Mouse (Mus musculus): ENCODE results near the gene Scn5a. TPM values are rescaled to one million over a fixed set of nuclear protein-coding genes. Genes with fewer than 3 reads are reported as not detected.

Gene Scn5a
- total RNA-seq, 2 experiments from 2014 or later: not detected

- no peak for ATAC-seq (replicated peaks; ENCODE audit: poor library complexity, severe bottlenecking)
Measured at GRCm38 (mm10) chr9:119514986-119515385, 63.8 kb downstream of the Scn5a start.

GRCm38 (mm10) chr9:119513816-119514215 lies 65.0 kb downstream of the Scn5a start:
- no peak for ATAC-seq (replicated peaks; ENCODE audit: poor library complexity, severe bottlenecking)

DNA sequence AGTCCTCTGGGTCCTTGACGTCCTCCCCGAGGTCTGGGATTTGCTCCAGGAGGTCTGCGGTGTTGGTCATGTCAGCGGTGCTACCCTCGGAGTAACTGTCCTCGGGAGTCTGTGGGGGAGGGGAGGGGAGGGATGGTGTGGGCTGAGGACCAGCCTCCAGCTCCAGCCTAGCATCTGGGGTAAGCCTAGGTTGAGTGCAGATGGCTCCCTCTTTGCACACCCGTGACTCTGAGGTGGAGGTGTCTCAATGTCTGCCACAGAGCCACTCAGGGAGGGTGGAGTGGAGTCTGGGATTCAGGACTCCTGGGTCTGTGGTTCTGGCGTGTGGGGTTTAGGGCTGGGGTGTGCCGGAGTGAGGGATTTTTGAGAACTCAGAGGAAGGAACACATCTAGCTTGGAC lies 65.8 kb downstream of the Scn5a start:
- ATAC-seq (replicated peaks; ENCODE audit: poor library complexity, severe bottlenecking): no peak

DNA sequence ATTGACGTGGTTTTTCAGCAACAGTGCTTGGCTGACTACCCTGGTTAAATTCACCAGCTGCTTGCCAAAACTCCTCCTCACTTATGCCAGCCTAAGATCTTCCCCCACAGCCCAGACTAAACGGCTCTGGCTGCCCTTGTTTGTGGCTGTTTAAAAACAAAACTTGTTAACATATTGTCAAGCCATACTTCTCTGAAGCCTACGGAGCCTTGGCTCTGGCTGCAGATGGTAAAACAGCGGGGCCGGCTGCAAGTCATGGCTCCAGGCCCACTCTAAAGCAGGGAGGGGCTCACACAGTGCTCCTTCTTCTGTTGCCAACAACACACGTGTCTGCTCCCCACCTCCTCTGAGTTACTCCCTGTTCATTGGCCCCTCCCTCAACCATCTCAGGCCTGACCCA lies 67.9 kb downstream of the Scn5a start:
- ATAC-seq (replicated peaks; ENCODE audit: poor library complexity, severe bottlenecking): no peak

DNA sequence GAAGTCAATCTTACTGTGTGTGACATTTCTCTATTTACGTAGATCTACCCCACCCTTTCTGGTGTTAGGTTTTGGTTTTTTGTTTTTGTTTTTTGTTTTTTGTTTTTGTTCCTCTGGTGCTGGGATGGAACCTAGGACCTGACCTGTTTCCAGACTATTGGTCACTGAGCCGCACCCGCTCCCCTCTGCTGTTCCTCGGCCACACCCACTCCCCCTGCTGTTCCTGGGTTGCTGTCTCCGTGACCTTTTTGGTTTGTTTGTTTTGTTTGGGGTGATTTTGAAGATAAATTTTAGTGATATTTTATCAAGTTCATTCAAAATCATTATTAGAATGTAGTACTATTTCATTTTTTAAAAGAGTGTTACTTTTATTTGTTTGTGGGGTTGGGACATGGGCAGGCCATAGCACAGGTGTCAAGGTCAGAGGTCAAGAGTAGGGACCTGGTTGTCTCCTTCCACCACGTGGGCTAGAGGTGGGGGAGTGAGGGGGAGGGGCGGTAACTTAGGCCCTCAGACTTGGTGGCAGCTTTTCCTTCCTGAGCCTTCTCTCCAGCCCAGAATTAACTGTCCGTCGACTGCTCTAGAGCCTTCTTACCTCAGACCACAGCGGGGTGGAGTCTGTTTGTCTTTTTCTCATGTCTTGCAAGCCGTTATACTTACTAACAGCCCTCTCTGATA lies 73.7 kb downstream of the Scn5a start:
- ATAC-seq (replicated peaks; ENCODE audit: poor library complexity, severe bottlenecking): no peak

- ATAC-seq (replicated peaks; ENCODE audit: poor library complexity, severe bottlenecking): no peak
Measured at GRCm38 (mm10) chr9:119503613-119504012, 75.2 kb downstream of the Scn5a start.

- ATAC-seq (replicated peaks; ENCODE audit: poor library complexity, severe bottlenecking): no peak
Measured at GRCm38 (mm10) chr9:119498885-119499284, 79.9 kb downstream of the Scn5a start.

DNA sequence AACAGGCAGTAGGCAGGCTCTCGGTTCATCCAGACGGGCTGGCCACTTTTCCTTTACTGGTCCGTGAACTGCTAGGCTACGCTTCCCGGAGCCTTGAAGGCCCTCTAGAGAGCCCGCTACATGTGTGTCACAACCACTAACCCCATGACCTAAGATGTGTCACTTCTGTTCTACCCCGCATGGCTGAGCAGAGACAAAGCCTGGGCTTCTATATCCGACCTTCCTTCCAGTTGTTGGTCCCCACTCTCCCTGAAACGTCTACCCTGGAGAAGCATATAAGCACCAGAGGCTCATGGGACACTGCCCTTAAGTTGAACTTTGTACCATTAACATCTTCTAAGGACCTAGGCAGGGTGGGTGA lies 80.6 kb downstream of the Scn5a start:
- no peak for ATAC-seq (replicated peaks; ENCODE audit: poor library complexity, severe bottlenecking)

GRCm38 (mm10) chr9:119497546-119498246 lies 81.1 kb downstream of the Scn5a start:
- ATAC-seq (replicated peaks; ENCODE audit: poor library complexity, severe bottlenecking): no peak

- no peak for ATAC-seq (replicated peaks; ENCODE audit: poor library complexity, severe bottlenecking)
Measured at GRCm38 (mm10) chr9:119496960-119497359, 81.9 kb downstream of the Scn5a start.

DNA sequence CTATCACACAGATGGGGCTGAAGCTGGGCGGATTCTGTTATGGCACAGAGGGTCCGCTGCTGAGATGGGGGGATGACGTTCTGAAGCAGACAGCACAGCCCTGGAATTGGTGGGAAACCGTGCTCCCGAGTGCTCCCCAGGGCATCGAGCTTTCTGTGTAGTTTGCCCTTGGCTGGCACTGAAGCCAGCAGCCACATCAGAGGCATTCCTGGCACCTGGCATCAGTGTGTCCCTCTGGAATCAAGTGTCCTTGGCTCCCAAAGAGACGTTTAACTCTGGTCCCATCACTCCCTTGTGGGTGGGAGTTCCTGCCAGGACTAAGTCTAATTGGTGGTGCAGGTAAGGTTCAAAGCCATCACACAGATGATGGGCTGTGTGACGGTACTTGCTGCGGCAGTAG lies 82.5 kb downstream of the Scn5a start:
- ATAC-seq (replicated peaks; ENCODE audit: poor library complexity, severe bottlenecking): no peak

DNA sequence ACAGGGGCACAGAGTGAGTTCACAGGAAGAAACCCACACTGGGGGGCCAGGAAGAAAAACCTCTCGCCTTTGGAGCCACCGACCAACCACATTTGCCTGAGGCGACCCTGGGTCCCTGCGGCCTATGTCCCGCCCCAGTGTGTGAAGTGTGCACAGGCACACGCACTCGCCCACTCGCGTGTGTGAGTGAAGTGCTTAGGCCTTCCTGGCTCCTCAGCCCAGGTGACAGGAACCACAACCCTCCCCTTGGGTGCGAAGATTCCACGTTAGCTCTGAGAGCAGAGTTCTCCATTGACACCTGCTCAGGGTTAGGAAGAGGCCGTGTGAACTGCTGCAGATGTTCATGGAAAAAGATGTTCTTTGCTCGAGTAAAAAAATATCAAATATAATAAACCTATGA lies 93.9 kb downstream of the Scn5a start:
- ATAC-seq (replicated peaks; ENCODE audit: poor library complexity, severe bottlenecking): no peak

DNA sequence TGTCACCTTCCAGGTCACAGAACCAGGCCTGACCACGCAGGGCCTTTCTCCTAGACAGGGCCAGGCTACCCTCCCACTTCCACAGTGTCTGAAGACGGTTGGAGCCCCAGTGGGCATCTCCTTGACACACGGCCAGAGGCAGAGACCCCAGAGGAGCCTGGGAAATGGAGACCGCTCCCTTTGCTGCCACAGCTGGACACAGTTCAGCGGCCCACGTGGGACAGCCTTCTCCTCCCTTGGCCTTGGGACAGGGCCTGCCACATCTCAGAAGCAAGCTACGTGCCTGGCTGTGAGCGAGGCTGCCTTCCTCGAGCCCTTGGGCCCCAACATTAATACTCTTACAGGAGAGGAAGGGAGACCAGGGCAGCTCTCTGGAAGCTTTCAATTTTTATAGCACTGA lies 94.4 kb downstream of the Scn5a start:
- no peak for ATAC-seq (replicated peaks; ENCODE audit: poor library complexity, severe bottlenecking)

DNA sequence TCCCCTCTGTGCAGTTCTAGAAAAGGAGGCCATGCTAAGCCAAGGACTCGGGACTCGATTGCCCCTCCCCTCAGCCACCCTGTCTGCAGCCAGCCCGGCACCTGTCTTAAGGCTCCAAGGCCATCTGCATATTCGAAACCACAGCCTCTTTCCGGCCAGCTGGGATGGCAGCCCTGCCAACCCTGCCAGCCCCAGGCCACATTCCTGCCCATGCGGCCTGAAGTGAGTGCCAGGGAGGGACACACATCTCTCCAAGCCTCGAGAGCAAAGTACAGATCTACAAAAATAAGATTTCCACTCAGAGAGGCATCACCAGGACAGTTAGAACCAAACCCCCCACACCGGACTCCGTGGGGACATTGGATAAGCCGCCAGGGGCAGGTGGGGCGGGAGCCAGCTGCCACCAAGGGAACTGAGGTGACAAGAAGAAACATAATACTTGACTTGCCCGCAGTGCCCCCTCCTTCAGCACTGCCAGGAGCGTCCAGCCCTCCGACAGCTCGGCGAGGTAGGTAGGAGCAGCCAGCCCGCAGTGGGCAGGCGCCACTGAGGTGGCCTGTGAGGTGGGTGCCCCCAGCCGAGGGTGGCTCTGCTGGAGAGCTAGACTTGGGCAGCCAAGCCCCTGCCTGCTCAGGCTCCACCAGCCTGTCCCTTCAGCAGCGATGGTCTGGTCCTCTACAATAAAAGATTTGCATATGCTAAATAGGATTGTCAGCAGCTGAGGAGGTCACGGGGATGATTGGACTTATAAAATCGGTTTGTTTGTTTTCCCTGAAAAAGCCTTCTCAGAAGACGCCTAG lies 95.1 kb downstream of the Scn5a start:
- ATAC-seq (replicated peaks; ENCODE audit: poor library complexity, severe bottlenecking): no peak

- no peak for ATAC-seq (replicated peaks; ENCODE audit: poor library complexity, severe bottlenecking)
Measured at GRCm38 (mm10) chr9:119481612-119482011, 97.2 kb downstream of the Scn5a start.

GRCm38 (mm10) chr9:119479297-119479696 lies 99.5 kb downstream of the Scn5a start:
- no peak for ATAC-seq (replicated peaks; ENCODE audit: poor library complexity, severe bottlenecking)

DNA sequence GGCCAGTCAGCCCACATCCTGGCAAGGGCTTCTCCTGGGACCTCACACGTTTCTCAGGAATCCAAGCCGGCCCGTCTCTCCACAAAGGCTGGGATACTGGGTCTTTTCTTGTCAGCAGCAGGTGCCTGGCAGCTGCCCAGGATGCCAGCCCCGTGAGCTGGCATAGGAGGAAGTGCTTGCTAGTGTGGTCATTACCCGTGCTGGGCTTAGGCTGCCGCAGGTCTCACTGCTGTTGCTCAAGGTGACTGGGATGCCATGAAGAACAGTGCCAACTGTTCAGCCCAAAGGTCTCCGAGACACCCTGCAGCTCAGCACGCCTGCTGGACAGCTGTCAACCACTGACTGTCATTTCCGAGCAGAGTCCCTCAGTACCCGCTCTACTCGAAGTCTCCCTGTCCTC lies 100.5 kb downstream of the Scn5a start:
- 0 out of 2 replicates have a peak, but pooled peaks have one; percentile 35 for ATAC-seq (replicated peaks; ENCODE audit: poor library complexity, severe bottlenecking)

DNA sequence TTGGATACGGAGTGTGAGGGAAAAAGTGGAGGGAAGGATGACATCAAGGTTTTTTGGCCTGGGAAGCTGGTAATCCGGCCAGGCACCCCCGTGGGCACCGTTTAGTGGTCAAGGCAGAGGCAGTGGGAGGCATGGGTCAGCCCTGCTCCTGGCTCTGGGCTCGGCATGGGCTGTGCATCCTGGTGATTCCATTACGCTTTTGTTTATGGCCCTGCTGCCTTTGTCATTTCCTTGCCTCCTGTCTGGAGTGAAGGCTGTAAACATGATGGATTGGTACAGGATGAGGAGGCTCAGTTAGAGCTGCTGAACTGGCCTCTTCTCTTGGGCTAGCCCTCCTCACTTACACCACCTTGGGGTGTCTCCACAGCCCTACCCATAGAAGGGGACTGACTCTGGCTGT lies 101.1 kb downstream of the Scn5a start:
- no peak for ATAC-seq (replicated peaks; ENCODE audit: poor library complexity, severe bottlenecking)

GRCm38 (mm10) chr9:119474717-119475611 lies 103.9 kb downstream of the Scn5a start:
- no peak for ATAC-seq (replicated peaks; ENCODE audit: poor library complexity, severe bottlenecking)

DNA sequence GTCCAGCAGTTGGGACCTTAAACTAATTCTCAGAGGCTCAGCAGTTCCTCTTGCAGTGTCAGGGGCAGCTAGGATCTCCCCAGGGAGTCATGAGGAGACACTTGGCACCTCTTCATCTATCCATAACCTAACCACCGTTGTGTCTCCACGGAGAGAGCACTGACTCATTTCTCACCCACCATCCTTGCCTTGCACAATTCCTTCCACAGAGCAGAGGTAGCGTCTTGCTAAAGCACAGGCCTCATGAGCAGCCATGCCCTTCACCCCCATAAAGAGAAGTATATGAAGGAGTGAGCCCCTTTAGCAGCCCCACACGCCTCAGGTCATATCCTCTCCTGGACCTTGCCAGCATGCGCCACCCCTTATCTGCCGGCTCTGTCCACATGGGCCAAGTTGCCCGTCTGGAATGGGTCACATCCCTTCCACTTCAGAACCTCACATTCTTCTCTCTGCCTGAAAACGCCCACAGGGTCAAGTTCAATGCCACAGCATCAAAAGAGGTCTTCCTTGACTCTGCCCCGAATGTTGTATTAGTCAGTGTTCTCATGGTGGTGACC lies 105.1 kb downstream of the Scn5a start:
- ATAC-seq (replicated peaks; ENCODE audit: poor library complexity, severe bottlenecking): no peak

Measured in granulocyte monocyte progenitor cell, adult 5-6 weeks (primary cell).